Mouse (Mus musculus): ENCODE results near the gene Opa3. TPM values are rescaled to one million over a fixed set of nuclear protein-coding genes. Genes with fewer than 3 reads are reported as not detected.

Opa3 gene
- total RNA-seq, 2 experiments from 2014 or later = 36.6 to 38.0 TPM

GRCm38 (mm10) chr7:19211996-19212755 lies 16.0 kb upstream of the Opa3 start, which contains the start of gene Gpr4:
Gene Gpr4, plus strand, starts transcription at chr7:19212538.
- intact Hi-C loops (cut with DNase I) = loop anchor here (10.0 kb wide), 1 partner anchor 147 kb away; no protein-coding TSS in a partner anchor
- peak in 1 of 2 experiments; percentile 82 for DNase-seq (ENCODE audit: extremely low spot score in 1 of 2, low spot score in 2 of 2)

GRCm38 (mm10) chr7:19213385-19213784 lies 14.7 kb upstream of the Opa3 start:
- no peak for DNase-seq (ENCODE audit: extremely low spot score in 1 of 2, low spot score in 2 of 2)
- intact Hi-C loops (cut with DNase I) = loop anchor here (10.0 kb wide), 1 partner anchor 149 kb away; no protein-coding TSS in a partner anchor

GRCm38 (mm10) chr7:19214369-19214768 lies 13.8 kb upstream of the Opa3 start:
- no peak for DNase-seq (ENCODE audit: extremely low spot score in 1 of 2, low spot score in 2 of 2)
- intact Hi-C loops (cut with DNase I) = loop anchor here (10.0 kb wide), 1 partner anchor 150 kb away; no protein-coding TSS in a partner anchor

- DNase-seq (ENCODE audit: extremely low spot score in 1 of 2, low spot score in 2 of 2) = no peak
- intact Hi-C loops (cut with DNase I) = loop anchor here (10.0 kb wide), 1 partner anchor 150 kb away; no protein-coding TSS in a partner anchor
These were observed 13.2 kb upstream of the Opa3 start for GRCm38 (mm10) chr7:19214940-19215339.

GRCm38 (mm10) chr7:19217492-19217891 lies 10.6 kb upstream of the Opa3 start:
- no peak for DNase-seq (ENCODE audit: extremely low spot score in 1 of 2, low spot score in 2 of 2)
- intact Hi-C loops (cut with DNase I) = loop anchor here (10.0 kb wide), 1 partner anchor 153 kb away; no protein-coding TSS in a partner anchor

- intact Hi-C loops (cut with DNase I) = loop anchor here (10.0 kb wide), 1 partner anchor 153 kb away; no protein-coding TSS in a partner anchor
These were observed 10.2 kb upstream of the Opa3 start for GRCm38 (mm10) chr7:19217944-19218343.

GRCm38 (mm10) chr7:19220061-19220460 lies 8.1 kb upstream of the Opa3 start:
- intact Hi-C loops (cut with DNase I) = no loop called here
- DNase-seq (ENCODE audit: extremely low spot score in 1 of 2, low spot score in 2 of 2) = no peak

More at GRCm38 (mm10) chr7:19217944-19218343, 10.2 kb upstream of the Opa3 start:
- peak in 1 of 2 experiments; percentile 74 for DNase-seq (ENCODE audit: extremely low spot score in 1 of 2, low spot score in 2 of 2)

- intact Hi-C loops (cut with DNase I) = no loop called here
- no peak for DNase-seq (ENCODE audit: extremely low spot score in 1 of 2, low spot score in 2 of 2)
These were observed 5.9 kb upstream of the Opa3 start for GRCm38 (mm10) chr7:19222189-19222588.

GRCm38 (mm10) chr7:19222875-19223274 lies 5.3 kb upstream of the Opa3 start:
- DNase-seq (ENCODE audit: extremely low spot score in 1 of 2, low spot score in 2 of 2) = no peak
- intact Hi-C loops (cut with DNase I) = no loop called here

GRCm38 (mm10) chr7:19224933-19225332 lies 3.2 kb upstream of the Opa3 start:
- peak in 1 of 2 experiments; percentile 27 for DNase-seq (ENCODE audit: extremely low spot score in 1 of 2, low spot score in 2 of 2)
- intact Hi-C loops (cut with DNase I) = no loop called here

- DNase-seq (ENCODE audit: extremely low spot score in 1 of 2, low spot score in 2 of 2) = peak; percentile 42 to 75
These were observed 1.0 kb upstream of the Opa3 start for GRCm38 (mm10) chr7:19226817-19227797.

GRCm38 (mm10) chr7:19228793-19229148 lies 637 bp downstream of the Opa3 start:
- intact Hi-C loops (cut with DNase I) = no loop called here

More at GRCm38 (mm10) chr7:19226817-19227797, 1.0 kb upstream of the Opa3 start:
- intact Hi-C loops (cut with DNase I) = no loop called here

GRCm38 (mm10) chr7:19229404-19229803 lies 1.3 kb downstream of the Opa3 start:
- intact Hi-C loops (cut with DNase I) = no loop called here

More at GRCm38 (mm10) chr7:19228793-19229148, 637 bp downstream of the Opa3 start:
- DNase-seq (ENCODE audit: extremely low spot score in 1 of 2, low spot score in 2 of 2) = no peak

GRCm38 (mm10) chr7:19230041-19230580 lies 2.0 kb downstream of the Opa3 start:
- intact Hi-C loops (cut with DNase I) = no loop called here
- DNase-seq (ENCODE audit: extremely low spot score in 1 of 2, low spot score in 2 of 2) = no peak

More at GRCm38 (mm10) chr7:19229404-19229803, 1.3 kb downstream of the Opa3 start:
- DNase-seq (ENCODE audit: extremely low spot score in 1 of 2, low spot score in 2 of 2) = no peak

- no peak for DNase-seq (ENCODE audit: extremely low spot score in 1 of 2, low spot score in 2 of 2)
- intact Hi-C loops (cut with DNase I) = no loop called here
These were observed 2.8 kb downstream of the Opa3 start for GRCm38 (mm10) chr7:19230899-19231298.

GRCm38 (mm10) chr7:19231849-19232248 lies 3.7 kb downstream of the Opa3 start:
- no peak for DNase-seq (ENCODE audit: extremely low spot score in 1 of 2, low spot score in 2 of 2)
- intact Hi-C loops (cut with DNase I) = no loop called here

GRCm38 (mm10) chr7:19234652-19235051 lies 6.5 kb downstream of the Opa3 start:
- intact Hi-C loops (cut with DNase I) = loop anchor here (5.0 kb wide), 2 partner anchors 48 to 108 kb away; partner anchors contain the start of genes Ercc1, Ppm1n and Rtn2
- DNase-seq (ENCODE audit: extremely low spot score in 1 of 2, low spot score in 2 of 2) = no peak

GRCm38 (mm10) chr7:19235092-19235671 lies 7.0 kb downstream of the Opa3 start:
- intact Hi-C loops (cut with DNase I) = loop anchor here (5.0 kb wide), 2 partner anchors 47 to 107 kb away; partner anchors contain the start of genes Ercc1, Ppm1n and Rtn2

More at GRCm38 (mm10) chr7:19235092-19235671, 7.0 kb downstream of the Opa3 start:
- DNase-seq (ENCODE audit: extremely low spot score in 1 of 2, low spot score in 2 of 2) = no peak

Data from left cerebral cortex, postnatal 10 days (tissue).